ENCODE assay signal across 8 mouse cellular contexts in genomic region chr13:55319931-55320533, GRCm38 (mm10). TPM values are rescaled to one million over a fixed set of nuclear protein-coding genes. Genes with fewer than 3 reads are reported as not detected.
DNase-seq lines count a peak whose midpoint lies in the region; ATAC-seq and TF ChIP-seq lines count a peak whose summit lies in the region.

Prelid1 (plus strand) TSS chr13:55320500.

- H3K27me3 ChIP-seq in forebrain, embryonic 11.5 days (ENCODE audit: control insufficient read depth, insufficient read depth, low read length): no peaks in the 10 kb centered on the region
- no peaks in the 10 kb centered on the region for H3K27me3 ChIP-seq in limb, embryonic 14.5 days (ENCODE audit: control insufficient read depth, insufficient read depth, low read length)

- no peaks in the 10 kb centered on the region for H3K9me3 ChIP-seq in forebrain, embryonic 11.5 days (ENCODE audit: control insufficient read depth, low read length)
- no peaks in the 10 kb centered on the region for H3K9me3 ChIP-seq in limb, embryonic 14.5 days (ENCODE audit: control insufficient read depth, low read length)

- H3K4me1 ChIP-seq in forebrain, embryonic 11.5 days (replicated peaks; ENCODE audit: control insufficient read depth, insufficient read depth, low read length): peaks cover 7% of the 10 kb centered on the region
- H3K4me1 ChIP-seq in limb, embryonic 14.5 days (ENCODE audit: control insufficient read depth, insufficient read depth, low read length): peaks cover 18% of the 10 kb centered on the region

- no peak within 1 kb of the TSS for H3K27ac ChIP-seq in forebrain, embryonic 11.5 days (ENCODE audit: low read depth, low read length)
- H3K27ac ChIP-seq in limb, embryonic 14.5 days (replicated peaks; ENCODE audit: low read depth, low read length): peak within 1 kb of the TSS; percentile 80

- peak within 1 kb of the TSS; percentile 90 for H3K4me3 ChIP-seq in forebrain, embryonic 11.5 days (ENCODE audit: low read depth, low read length)
- H3K4me3 ChIP-seq in limb, embryonic 14.5 days (replicated peaks; ENCODE audit: low read length): peak within 1 kb of the TSS; percentile 95

- peak; percentile 37 for DNase-seq in kidney, adult 9 months
- no peak for DNase-seq in kidney, postnatal 4 days
- DNase-seq in adrenal gland, adult 2 months: no peak
- no peak for DNase-seq in forebrain, embryonic 11.5 days (ENCODE audit: low spot score)
- DNase-seq in heart, postnatal 36 days: no peak
- no peak for DNase-seq in limb, embryonic 14.5 days (ENCODE audit: low spot score)
- no peak for DNase-seq in embryo, embryonic 11 days

- peaks cover 3% of the 10 kb centered on the region; the same call in 1 of the 2 replicates for H3K36me3 ChIP-seq in forebrain, embryonic 11.5 days (ENCODE audit: control insufficient read depth, insufficient read depth, low read length)
- H3K36me3 ChIP-seq in limb, embryonic 14.5 days (ENCODE audit: control insufficient read depth, insufficient read depth, low read length): peaks cover 71% of the 10 kb centered on the region

- intact Hi-C loops in heart, postnatal 36 days (cut with DNase I): loop anchor here (10.0 kb wide), 1 partner anchor 215 kb away; the partner anchor contains the start of genes Uimc1 and Zfp346

- ATAC-seq in forebrain, embryonic 11.5 days (replicated peaks; ENCODE audit: low FRiP score): no peak
- no peak for ATAC-seq in limb, embryonic 14.5 days (ENCODE audit: low FRiP score, low read depth)
- no peak for ATAC-seq in neutrophil, adult 5-6 weeks (ENCODE audit: extremely low read depth, insufficient number of reproducible peaks, low FRiP score, poor library complexity, severe bottlenecking)

- H3K4me2 ChIP-seq in forebrain, embryonic 11.5 days (ENCODE audit: low read depth, low read length, severe bottlenecking): peak within 1 kb of the TSS; percentile 96
- H3K4me2 ChIP-seq in limb, embryonic 14.5 days (replicated peaks; ENCODE audit: low read depth, low read length, severe bottlenecking): peak within 1 kb of the TSS; percentile 88

- WGBS in forebrain, embryonic 11.5 days: 91% methylated on average over 4 of the region's 4 CpGs
- 89% methylated on average over 4 of the region's 4 CpGs for WGBS in limb, embryonic 14.5 days

- peak within 1 kb of the TSS; percentile 89 for H3K9ac ChIP-seq in forebrain, embryonic 11.5 days (ENCODE audit: low read length)
- H3K9ac ChIP-seq in limb, embryonic 14.5 days (ENCODE audit: low read depth, low read length, severe bottlenecking): peak within 1 kb of the TSS; percentile 95

- TF ChIP-seq POLR2A in limb, embryonic 14.5 days (IDR thresholded peaks at IDR 0.05; ENCODE audit: borderline replicate concordance, extremely low read depth, insufficient read depth, insufficient read length): no peak

RNA-seq across cellular contexts. Expression of gene Prelid1, which starts in this region (rescaled TPM):
- 100 to 1,000 TPM; 160 to 164 TPM for total RNA-seq in adrenal gland, adult 2 months (2021)
- polyA plus RNA-seq in adrenal gland, adult 2 months (2012; rRNA removed): 279 and 328 TPM in 2 replicates
- polyA plus RNA-seq in forebrain, embryonic 11.5 days (2014; fragmentation: Nextera tagmentation; extraction: Ambion mirVana): 422 and 451 TPM in 2 replicates
- 10 to 100 TPM; 46.7 to 52.5 TPM for total RNA-seq in heart, postnatal 36 days (2021)
- polyA plus RNA-seq in limb, embryonic 14.5 days (2012; rRNA removed): 282 and 315 TPM in 2 replicates
- polyA plus RNA-seq in limb, embryonic 14.5 days (2014; fragmentation: Nextera tagmentation; extraction: Ambion mirVana): 450 and 476 TPM in 2 replicates
- total RNA-seq in neutrophil, adult 5-6 weeks (2017): 95.5 and 96.0 TPM in 2 replicates
